Mouse (Mus musculus): Measurements from ENCODE around the gene Mrps25. TPM values are rescaled to one million over a fixed set of nuclear protein-coding genes. Genes with fewer than 3 reads are reported as not detected.

Gene Mrps25
- polyA plus RNA-seq, 1 experiment from 2014 or later: 76.8 TPM

DNA sequence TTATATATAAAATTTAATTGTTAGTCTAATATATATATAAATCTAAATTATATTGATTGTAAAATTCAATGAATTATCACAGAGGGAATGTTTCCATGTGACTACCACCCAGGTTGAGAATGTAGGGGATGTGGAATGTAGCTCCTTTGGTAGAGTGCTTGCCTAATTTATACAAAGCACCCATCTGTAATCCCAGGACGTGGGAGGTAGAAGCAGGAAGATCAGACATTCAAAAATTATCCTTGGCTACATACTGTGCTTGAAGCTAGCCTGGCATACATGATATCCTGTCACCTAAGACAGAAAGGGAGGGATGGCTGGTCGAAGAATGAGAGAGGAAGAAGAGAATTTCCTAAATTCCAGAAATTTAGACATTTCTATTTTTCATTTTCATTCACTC lies 47.5 kb downstream of the Mrps25 start:
- peaks cover 7% of the 10 kb centered on the region; the same call in 1 of the 2 replicates for H3K4me1 ChIP-seq (replicated peaks; ENCODE audit: control insufficient read depth, insufficient read depth, low read length)
- 55% methylated on average over 2 of the region's 2 CpGs for WGBS
- H3K4me2 ChIP-seq (ENCODE audit: low read depth, low read length): no peak overlapping the region
- peaks cover 9% of the 10 kb centered on the region for H3K36me3 ChIP-seq (ENCODE audit: control insufficient read depth, insufficient read depth, low read length)
- H3K27me3 ChIP-seq (ENCODE audit: control insufficient read depth, insufficient read depth, low read depth, low read length): no peaks in the 10 kb centered on the region
- ATAC-seq (ENCODE audit: low read depth): no peak
- no peak overlapping the region for H3K4me3 ChIP-seq (ENCODE audit: low read length)
- no peak overlapping the region for H3K9ac ChIP-seq (ENCODE audit: low read length)
- no peak overlapping the region for H3K27ac ChIP-seq (ENCODE audit: low read length)
- no peaks in the 10 kb centered on the region for H3K9me3 ChIP-seq (ENCODE audit: control insufficient read depth, low read length)

DNA sequence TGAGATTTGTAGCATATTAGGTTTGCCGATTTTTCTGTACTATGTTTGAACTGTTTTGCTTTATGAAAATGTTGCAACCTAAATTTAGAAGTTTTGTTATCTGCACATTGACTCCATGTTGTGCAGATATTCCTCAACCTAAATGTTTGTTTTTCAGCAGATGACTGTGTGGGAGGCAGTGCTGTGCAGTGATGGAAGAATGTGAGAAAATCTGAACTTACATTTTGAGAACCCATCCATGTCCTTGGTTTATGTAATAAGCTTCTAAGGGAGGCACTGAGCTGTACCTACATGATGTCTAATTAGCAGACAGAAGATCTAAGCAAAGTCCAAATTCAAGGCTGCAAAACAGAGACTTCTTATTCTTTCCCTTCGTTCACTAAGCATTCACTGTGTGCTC lies 50.2 kb downstream of the Mrps25 start:
- Histone ChIP-seq H3K27ac (ENCODE audit: low read length) (no peak overlapping the region), H3K4me1 (replicated peaks; ENCODE audit: control insufficient read depth, insufficient read depth, low read length) (peaks cover 7% of the 10 kb centered on the region; the same call in 1 of the 2 replicates), H3K27me3 (ENCODE audit: control insufficient read depth, insufficient read depth, low read depth, low read length) (no peaks in the 10 kb centered on the region), H3K36me3 (ENCODE audit: control insufficient read depth, insufficient read depth, low read length) (peaks cover 4% of the 10 kb centered on the region; the same call in 1 of the 2 replicates), H3K4me2 (ENCODE audit: low read depth, low read length) (no peak overlapping the region), H3K4me3 (ENCODE audit: low read length) (no peak overlapping the region), H3K9me3 (ENCODE audit: control insufficient read depth, low read length) (no peaks in the 10 kb centered on the region), H3K9ac (ENCODE audit: low read length) (no peak overlapping the region)
- WGBS: 91% methylated on average over 2 of the region's 2 CpGs
- no peak for ATAC-seq (ENCODE audit: low read depth)

DNA sequence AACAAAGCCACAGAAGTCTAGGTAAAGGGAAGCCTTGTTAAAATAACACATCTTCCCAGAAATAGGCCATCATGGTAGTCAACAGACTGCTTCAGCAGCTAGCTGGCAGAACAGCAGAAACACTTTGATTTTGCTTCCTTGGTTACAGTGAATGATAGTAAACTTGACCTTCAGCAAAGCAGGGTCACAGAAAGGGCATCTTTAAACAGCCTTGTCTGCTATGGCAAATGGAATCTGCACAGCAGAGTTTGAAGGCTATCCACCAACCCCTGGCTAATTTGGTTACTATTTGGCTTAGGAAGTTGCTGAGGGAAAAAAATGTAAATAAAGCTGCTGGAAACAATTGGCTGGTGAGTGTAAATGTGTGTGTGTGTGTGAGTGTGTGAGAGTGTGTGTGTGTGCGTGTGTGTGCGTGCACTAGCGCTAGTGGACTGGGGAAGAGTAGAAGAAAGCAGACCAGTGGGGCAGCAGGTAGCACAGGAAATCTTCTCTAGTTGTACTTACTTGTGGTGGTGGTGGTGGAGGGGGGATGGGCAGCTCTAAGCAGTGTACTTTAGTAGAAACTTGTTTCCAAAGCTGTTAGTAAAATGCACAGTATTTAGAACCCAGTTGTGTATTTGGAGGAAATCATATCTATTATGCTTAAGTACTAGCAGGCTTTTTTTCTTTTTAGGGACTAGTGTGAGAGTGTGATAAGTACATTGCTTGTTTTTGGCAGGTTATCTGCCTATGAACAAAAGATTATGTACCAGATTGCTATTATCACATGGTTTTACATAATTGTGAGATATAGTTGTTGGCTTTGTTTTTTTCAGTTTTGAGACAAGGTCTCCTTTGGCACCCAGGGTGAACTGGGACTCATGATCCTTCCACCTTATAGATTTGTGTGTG lies 51.6 kb downstream of the Mrps25 start:
- Histone ChIP-seq H3K9me3 (ENCODE audit: control insufficient read depth, low read length) (no peaks in the 10 kb centered on the region), H3K4me2 (ENCODE audit: low read depth, low read length) (no peak overlapping the region), H3K36me3 (ENCODE audit: control insufficient read depth, insufficient read depth, low read length) (peaks cover 4% of the 10 kb centered on the region; the same call in 1 of the 2 replicates), H3K4me3 (ENCODE audit: low read length) (no peak overlapping the region), H3K9ac (ENCODE audit: low read length) (no peak overlapping the region), H3K27ac (ENCODE audit: low read length) (no peak overlapping the region), H3K4me1 (replicated peaks; ENCODE audit: control insufficient read depth, insufficient read depth, low read length) (peaks cover 7% of the 10 kb centered on the region; the same call in 1 of the 2 replicates), H3K27me3 (ENCODE audit: control insufficient read depth, insufficient read depth, low read depth, low read length) (no peaks in the 10 kb centered on the region)
- 77% methylated on average over 3 of the region's 3 CpGs for WGBS
- ATAC-seq (ENCODE audit: low read depth): no peak

GRCm38 (mm10) chr6:92131456-92131855 lies 52.4 kb downstream of the Mrps25 start:
- H3K4me1 ChIP-seq (replicated peaks; ENCODE audit: control insufficient read depth, insufficient read depth, low read length): peaks cover 7% of the 10 kb centered on the region; the same call in 1 of the 2 replicates
- no peak for ATAC-seq (ENCODE audit: low read depth)
- no peak overlapping the region for H3K9ac ChIP-seq (ENCODE audit: low read length)
- no peak overlapping the region for H3K27ac ChIP-seq (ENCODE audit: low read length)
- H3K9me3 ChIP-seq (ENCODE audit: control insufficient read depth, low read length): no peaks in the 10 kb centered on the region
- no peak overlapping the region for H3K4me2 ChIP-seq (ENCODE audit: low read depth, low read length)
- no peaks in the 10 kb centered on the region for H3K27me3 ChIP-seq (ENCODE audit: control insufficient read depth, insufficient read depth, low read depth, low read length)
- WGBS: 93% methylated on average over 1 of the region's 1 CpGs
- H3K4me3 ChIP-seq (ENCODE audit: low read length): no peak overlapping the region
- H3K36me3 ChIP-seq (ENCODE audit: control insufficient read depth, insufficient read depth, low read length): peaks cover 4% of the 10 kb centered on the region; the same call in 1 of the 2 replicates

GRCm38 (mm10) chr6:92126861-92127468 lies 56.9 kb downstream of the Mrps25 start:
- no peaks in the 10 kb centered on the region for H3K27me3 ChIP-seq (ENCODE audit: control insufficient read depth, insufficient read depth, low read depth, low read length)
- H3K4me1 ChIP-seq (replicated peaks; ENCODE audit: control insufficient read depth, insufficient read depth, low read length): peaks cover 4% of the 10 kb centered on the region; the same call in 1 of the 2 replicates
- no peak overlapping the region for H3K9ac ChIP-seq (ENCODE audit: low read length)
- no peak overlapping the region for H3K27ac ChIP-seq (ENCODE audit: low read length)
- peaks cover 2% of the 10 kb centered on the region; the same call in 1 of the 2 replicates for H3K36me3 ChIP-seq (ENCODE audit: control insufficient read depth, insufficient read depth, low read length)
- H3K9me3 ChIP-seq (ENCODE audit: control insufficient read depth, low read length): no peaks in the 10 kb centered on the region
- WGBS: 93% methylated on average over 1 of the region's 1 CpGs
- H3K4me2 ChIP-seq (ENCODE audit: low read depth, low read length): no peak overlapping the region
- no peak for ATAC-seq (ENCODE audit: low read depth)
- no peak overlapping the region for H3K4me3 ChIP-seq (ENCODE audit: low read length)

DNA sequence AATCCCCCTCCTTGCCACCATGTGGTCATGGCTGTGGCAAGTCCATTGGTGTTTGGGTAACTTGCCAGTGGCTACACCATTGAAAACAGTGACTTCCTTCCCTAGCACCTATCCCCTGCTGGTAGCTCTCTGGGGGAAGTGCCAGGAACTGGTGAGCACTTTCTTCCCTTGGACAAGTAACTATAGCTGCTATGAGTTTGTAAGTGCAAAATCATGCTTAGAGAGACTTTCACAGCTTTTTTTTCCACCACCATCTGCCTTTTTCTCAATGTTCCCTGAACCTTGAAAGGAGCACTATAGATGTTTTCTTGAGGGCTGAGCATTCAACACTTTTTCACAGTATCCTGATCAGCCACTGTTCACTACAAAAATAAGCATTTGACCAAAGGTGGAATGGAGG lies 59.3 kb downstream of the Mrps25 start:
- no peaks in the 10 kb centered on the region for H3K9me3 ChIP-seq (ENCODE audit: control insufficient read depth, low read length)
- no peaks in the 10 kb centered on the region for H3K4me1 ChIP-seq (replicated peaks; ENCODE audit: control insufficient read depth, insufficient read depth, low read length)
- no peaks in the 10 kb centered on the region for H3K27me3 ChIP-seq (ENCODE audit: control insufficient read depth, insufficient read depth, low read depth, low read length)
- ATAC-seq (ENCODE audit: low read depth): no peak
- no peak overlapping the region for H3K4me2 ChIP-seq (ENCODE audit: low read depth, low read length)
- H3K4me3 ChIP-seq (ENCODE audit: low read length): no peak overlapping the region
- peaks cover 2% of the 10 kb centered on the region; the same call in 1 of the 2 replicates for H3K36me3 ChIP-seq (ENCODE audit: control insufficient read depth, insufficient read depth, low read length)
- H3K27ac ChIP-seq (ENCODE audit: low read length): no peak overlapping the region
- no peak overlapping the region for H3K9ac ChIP-seq (ENCODE audit: low read length)

Other genes starting within 250 kb of the Mrps25 start
- 21.0 and 22.9 TPM in 2 replicates for gene Fgd5, start 205.2 kb downstream of the Mrps25 start, polyA plus RNA-seq (2015; fragmentation: Nextera tagmentation; extraction: Ambion mirVana)
- gene Nr2c2, start 92.6 kb downstream of the Mrps25 start, polyA plus RNA-seq (2015; fragmentation: Nextera tagmentation; extraction: Ambion mirVana): 14.8 and 15.3 TPM in 2 replicates
- 21.6 and 24.1 TPM in 2 replicates for gene Rbsn, start 30.9 kb upstream of the Mrps25 start, polyA plus RNA-seq (2015; fragmentation: Nextera tagmentation; extraction: Ambion mirVana)
- gene Trh, start 60.6 kb upstream of the Mrps25 start, polyA plus RNA-seq (2015; fragmentation: Nextera tagmentation; extraction: Ambion mirVana): 0.35 TPM in 1 of 2 replicates, not detected in the other

Data from lung, embryonic 16.5 days (tissue).